Mouse (Mus musculus): ENCODE results near the gene Greb1. TPM values are rescaled to one million over a fixed set of nuclear protein-coding genes. Genes with fewer than 3 reads are reported as not detected.

Gene Greb1
- polyA plus RNA-seq, 1 experiment, result 3.1 TPM

GRCm38 (mm10) chr12:16694783-16695182, 105.9 kb downstream of the Greb1 start:
- Histone ChIP-seq H3K4me3 (ENCODE audit: control insufficient read depth, low read depth, low read length) (no peak overlapping the region), H3K27me3 (ENCODE audit: control insufficient read depth, insufficient read depth, low read length) (no peaks in the 10 kb centered on the region), H3K27ac (ENCODE audit: control insufficient read depth, insufficient read depth, low read depth, low read length) (no peak overlapping the region), H3K36me3 (ENCODE audit: control insufficient read depth, insufficient read depth, low read length) (no peaks in the 10 kb centered on the region), H3K4me1 (ENCODE audit: control insufficient read depth, insufficient read depth, low read length) (no peaks in the 10 kb centered on the region)
- TF ChIP-seq CTCF (IDR thresholded peaks at IDR 0.05; ENCODE audit: control insufficient read depth, insufficient read depth, insufficient replicate concordance, low read depth, low read length), result no peak
- TF ChIP-seq POLR2A (IDR thresholded peaks at IDR 0.05; ENCODE audit: control insufficient read depth, low read depth, low read length), result no peak

- no peak overlapping the region for H3K27ac ChIP-seq (ENCODE audit: control insufficient read depth, insufficient read depth, low read depth, low read length)
- H3K27me3 ChIP-seq (ENCODE audit: control insufficient read depth, insufficient read depth, low read length), result no peaks in the 10 kb centered on the region
- no peaks in the 10 kb centered on the region for H3K36me3 ChIP-seq (ENCODE audit: control insufficient read depth, insufficient read depth, low read length)
- H3K4me3 ChIP-seq (ENCODE audit: control insufficient read depth, low read depth, low read length), result no peak overlapping the region
- TF ChIP-seq CTCF (IDR thresholded peaks at IDR 0.05; ENCODE audit: control insufficient read depth, insufficient read depth, insufficient replicate concordance, low read depth, low read length) (no peak), POLR2A (IDR thresholded peaks at IDR 0.05; ENCODE audit: control insufficient read depth, low read depth, low read length) (no peak)
- H3K4me1 ChIP-seq (ENCODE audit: control insufficient read depth, insufficient read depth, low read length), result no peaks in the 10 kb centered on the region
Observed at GRCm38 (mm10) chr12:16690631-16691030, 110.1 kb downstream of the Greb1 start.

GRCm38 (mm10) chr12:16672246-16672645, 128.4 kb downstream of the Greb1 start:
- Histone ChIP-seq H3K4me3 (ENCODE audit: control insufficient read depth, low read depth, low read length) (peak overlapping the region; percentile 57), H3K36me3 (ENCODE audit: control insufficient read depth, insufficient read depth, low read length) (no peaks in the 10 kb centered on the region), H3K4me1 (ENCODE audit: control insufficient read depth, insufficient read depth, low read length) (peaks cover 3% of the 10 kb centered on the region), H3K27me3 (ENCODE audit: control insufficient read depth, insufficient read depth, low read length) (no peaks in the 10 kb centered on the region), H3K27ac (ENCODE audit: control insufficient read depth, insufficient read depth, low read depth, low read length) (no peak overlapping the region)
- TF ChIP-seq CTCF (IDR thresholded peaks at IDR 0.05; ENCODE audit: control insufficient read depth, insufficient read depth, insufficient replicate concordance, low read depth, low read length), result no peak
- TF ChIP-seq POLR2A (IDR thresholded peaks at IDR 0.05; ENCODE audit: control insufficient read depth, low read depth, low read length), result no peak

- Histone ChIP-seq H3K27ac (ENCODE audit: control insufficient read depth, insufficient read depth, low read depth, low read length) (no peak overlapping the region), H3K36me3 (ENCODE audit: control insufficient read depth, insufficient read depth, low read length) (no peaks in the 10 kb centered on the region), H3K4me3 (ENCODE audit: control insufficient read depth, low read depth, low read length) (no peak overlapping the region), H3K27me3 (ENCODE audit: control insufficient read depth, insufficient read depth, low read length) (no peaks in the 10 kb centered on the region), H3K4me1 (ENCODE audit: control insufficient read depth, insufficient read depth, low read length) (peaks cover 8% of the 10 kb centered on the region)
- no peak for TF ChIP-seq POLR2A (IDR thresholded peaks at IDR 0.05; ENCODE audit: control insufficient read depth, low read depth, low read length)
- TF ChIP-seq CTCF (IDR thresholded peaks at IDR 0.05; ENCODE audit: control insufficient read depth, insufficient read depth, insufficient replicate concordance, low read depth, low read length), result no peak
Observed at GRCm38 (mm10) chr12:16669176-16669575, 131.5 kb downstream of the Greb1 start.

GRCm38 (mm10) chr12:16665022-16665421, 135.7 kb downstream of the Greb1 start:
- no peaks in the 10 kb centered on the region for H3K36me3 ChIP-seq (ENCODE audit: control insufficient read depth, insufficient read depth, low read length)
- no peaks in the 10 kb centered on the region for H3K27me3 ChIP-seq (ENCODE audit: control insufficient read depth, insufficient read depth, low read length)
- no peak for TF ChIP-seq CTCF (IDR thresholded peaks at IDR 0.05; ENCODE audit: control insufficient read depth, insufficient read depth, insufficient replicate concordance, low read depth, low read length)
- peak; percentile 70; the same call in 1 of the 2 replicates for TF ChIP-seq POLR2A (IDR thresholded peaks at IDR 0.05; ENCODE audit: control insufficient read depth, low read depth, low read length)
- H3K27ac ChIP-seq (ENCODE audit: control insufficient read depth, insufficient read depth, low read depth, low read length), result no peak overlapping the region
- H3K4me1 ChIP-seq (ENCODE audit: control insufficient read depth, insufficient read depth, low read length), result peaks cover 8% of the 10 kb centered on the region
- peak overlapping the region; percentile 85 for H3K4me3 ChIP-seq (ENCODE audit: control insufficient read depth, low read depth, low read length)

GRCm38 (mm10) chr12:16662955-16663585, 137.6 kb downstream of the Greb1 start:
- Histone ChIP-seq H3K4me3 (ENCODE audit: control insufficient read depth, low read depth, low read length) (no peak overlapping the region), H3K27ac (ENCODE audit: control insufficient read depth, insufficient read depth, low read depth, low read length) (no peak overlapping the region), H3K4me1 (ENCODE audit: control insufficient read depth, insufficient read depth, low read length) (peaks cover 8% of the 10 kb centered on the region), H3K36me3 (ENCODE audit: control insufficient read depth, insufficient read depth, low read length) (no peaks in the 10 kb centered on the region), H3K27me3 (ENCODE audit: control insufficient read depth, insufficient read depth, low read length) (no peaks in the 10 kb centered on the region)
- TF ChIP-seq POLR2A (IDR thresholded peaks at IDR 0.05; ENCODE audit: control insufficient read depth, low read depth, low read length) (no peak), CTCF (IDR thresholded peaks at IDR 0.05; ENCODE audit: control insufficient read depth, insufficient read depth, insufficient replicate concordance, low read depth, low read length) (no peak)

- TF ChIP-seq POLR2A (IDR thresholded peaks at IDR 0.05; ENCODE audit: control insufficient read depth, low read depth, low read length) (no peak), CTCF (IDR thresholded peaks at IDR 0.05; ENCODE audit: control insufficient read depth, insufficient read depth, insufficient replicate concordance, low read depth, low read length) (no peak)
- H3K27ac ChIP-seq (ENCODE audit: control insufficient read depth, insufficient read depth, low read depth, low read length), result no peak overlapping the region
Observed at GRCm38 (mm10) chr12:16661936-16662335, 138.8 kb downstream of the Greb1 start.

More at GRCm38 (mm10) chr12:16661936-16662335, 138.8 kb downstream of the Greb1 start:
- H3K4me1 ChIP-seq (ENCODE audit: control insufficient read depth, insufficient read depth, low read length), result peaks cover 5% of the 10 kb centered on the region
- no peak overlapping the region for H3K4me3 ChIP-seq (ENCODE audit: control insufficient read depth, low read depth, low read length)
- no peaks in the 10 kb centered on the region for H3K27me3 ChIP-seq (ENCODE audit: control insufficient read depth, insufficient read depth, low read length)
- H3K36me3 ChIP-seq (ENCODE audit: control insufficient read depth, insufficient read depth, low read length), result no peaks in the 10 kb centered on the region

Data from testis, adult 2 months (tissue).